Mouse (Mus musculus): ENCODE data around the gene Mlst8.

GRCm38 (mm10) chr17:24474557-24474956 lies 4.3 kb downstream of the Mlst8 start:
- TF ChIP-seq EP300 (IDR thresholded peaks at IDR 0.05; ENCODE audit: low read depth) (no peak), CTCF (IDR thresholded peaks at IDR 0.05; ENCODE audit: low read depth) (no peak)

All from liver, embryonic 14.5 days (tissue).